Mouse (Mus musculus): ENCODE results near the gene Chmp6. TPM values are rescaled to one million over a fixed set of nuclear protein-coding genes. Genes with fewer than 3 reads are reported as not detected.

The Chmp6 gene
- polyA plus RNA-seq, 1 experiment from 2014 or later = 109 TPM

DNA sequence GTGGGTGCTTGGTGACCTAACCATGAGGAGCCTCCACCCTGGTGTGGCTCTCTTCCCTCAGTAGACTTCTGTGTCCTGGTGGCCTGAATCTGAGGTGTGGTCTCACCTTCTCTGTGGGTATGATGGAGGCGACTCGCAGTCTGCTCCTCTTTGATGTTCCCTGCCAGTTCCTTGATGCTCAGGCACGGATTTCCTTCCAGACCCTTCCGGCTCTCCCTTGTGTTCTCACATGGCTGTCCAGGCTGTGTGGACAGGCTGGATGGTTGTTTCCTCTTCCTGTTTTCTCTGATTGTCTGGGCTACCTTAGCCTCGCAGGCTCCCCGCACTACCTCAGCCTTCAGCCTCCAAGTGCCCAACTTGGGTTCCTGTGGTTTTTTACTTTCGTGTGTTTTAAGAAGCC lies 45.6 kb downstream of the Chmp6 start:
- DNase-seq (ENCODE audit: low spot score) (no peak), ATAC-seq (ENCODE audit: insufficient number of reproducible peaks, low FRiP score, low TSS enrichment, low read depth) (no peak)
- Histone ChIP-seq H3K36me3 (ENCODE audit: control insufficient read depth, insufficient read depth, low read length) (no peaks in the 10 kb centered on the region; the same call in 1 of the 2 replicates), H3K4me1 (ENCODE audit: control insufficient read depth, insufficient read depth, low read length) (no peaks in the 10 kb centered on the region), H3K27me3 (ENCODE audit: control insufficient read depth, insufficient read depth, low read length) (no peaks in the 10 kb centered on the region), H3K4me3 (ENCODE audit: low read depth, low read length) (no peak overlapping the region), H3K9ac (ENCODE audit: low read length) (no peak overlapping the region), H3K4me2 (ENCODE audit: low read depth, severe bottlenecking) (no peak overlapping the region), H3K9me3 (ENCODE audit: control insufficient read depth, low read length) (no peaks in the 10 kb centered on the region), H3K27ac (replicated peaks; ENCODE audit: low read depth, low read length) (no peak overlapping the region)
- 88% methylated on average over 7 of the region's 7 CpGs for whole genome bisulfite sequencing

DNA sequence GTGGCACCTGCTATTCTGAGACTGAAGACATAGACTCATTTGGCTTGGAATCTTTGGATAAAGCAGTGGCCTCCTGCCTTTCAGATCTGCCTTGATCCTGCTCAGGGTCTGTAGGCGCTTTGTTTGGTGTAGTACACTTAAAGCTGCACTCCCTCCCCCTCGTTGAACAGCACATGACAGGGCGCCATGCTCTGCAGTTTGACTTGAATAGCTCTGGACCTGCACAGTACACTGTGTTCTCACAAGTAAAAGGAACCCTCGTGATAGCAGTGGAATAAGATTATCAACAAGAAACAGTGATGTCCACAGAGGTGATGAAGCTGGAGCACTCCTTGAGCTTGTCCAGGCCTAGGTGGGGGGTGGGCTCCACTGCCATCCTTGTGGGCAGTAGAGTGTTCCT lies 46.5 kb downstream of the Chmp6 start:
- no peak for DNase-seq (ENCODE audit: low spot score)
- 78% methylated on average over 4 of the region's 4 CpGs for WGBS
- H3K4me2 ChIP-seq (ENCODE audit: low read depth, severe bottlenecking) = no peak overlapping the region
- no peak overlapping the region for H3K4me3 ChIP-seq (ENCODE audit: low read depth, low read length)
- H3K27me3 ChIP-seq (ENCODE audit: control insufficient read depth, insufficient read depth, low read length) = no peaks in the 10 kb centered on the region
- no peaks in the 10 kb centered on the region; the same call in 1 of the 2 replicates for H3K36me3 ChIP-seq (ENCODE audit: control insufficient read depth, insufficient read depth, low read length)
- no peak overlapping the region for H3K27ac ChIP-seq (replicated peaks; ENCODE audit: low read depth, low read length)
- H3K9me3 ChIP-seq (ENCODE audit: control insufficient read depth, low read length) = no peaks in the 10 kb centered on the region
- ATAC-seq (ENCODE audit: insufficient number of reproducible peaks, low FRiP score, low TSS enrichment, low read depth) = no peak
- H3K4me1 ChIP-seq (ENCODE audit: control insufficient read depth, insufficient read depth, low read length) = no peaks in the 10 kb centered on the region
- H3K9ac ChIP-seq (ENCODE audit: low read length) = no peak overlapping the region

DNA sequence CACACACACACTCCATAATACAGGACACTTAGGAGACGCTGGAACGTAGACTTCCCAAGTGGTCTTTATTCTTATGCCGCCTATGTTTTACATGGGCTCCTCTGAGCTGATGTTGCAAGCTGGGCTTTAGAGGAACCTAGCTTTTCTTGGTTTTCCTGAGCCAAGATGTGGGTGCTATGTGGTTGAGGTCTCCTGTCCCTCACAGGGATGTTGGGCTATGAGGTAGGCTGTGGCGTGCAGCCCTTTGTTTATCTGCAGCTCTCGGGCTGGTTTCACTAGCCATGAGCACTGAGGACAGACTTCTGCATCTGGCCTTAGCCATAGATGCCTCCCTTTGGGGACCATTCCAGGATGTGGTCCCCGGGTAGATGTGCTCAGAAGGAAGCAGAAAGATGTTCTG lies 47.4 kb downstream of the Chmp6 start:
- Histone ChIP-seq H3K9me3 (ENCODE audit: control insufficient read depth, low read length) (no peaks in the 10 kb centered on the region), H3K36me3 (ENCODE audit: control insufficient read depth, insufficient read depth, low read length) (no peaks in the 10 kb centered on the region; the same call in 1 of the 2 replicates), H3K4me2 (ENCODE audit: low read depth, severe bottlenecking) (no peak overlapping the region), H3K9ac (ENCODE audit: low read length) (no peak overlapping the region), H3K4me3 (ENCODE audit: low read depth, low read length) (no peak overlapping the region), H3K27me3 (ENCODE audit: control insufficient read depth, insufficient read depth, low read length) (no peaks in the 10 kb centered on the region), H3K4me1 (ENCODE audit: control insufficient read depth, insufficient read depth, low read length) (no peaks in the 10 kb centered on the region), H3K27ac (replicated peaks; ENCODE audit: low read depth, low read length) (no peak overlapping the region)
- DNase-seq (ENCODE audit: low spot score) (no peak), ATAC-seq (ENCODE audit: insufficient number of reproducible peaks, low FRiP score, low TSS enrichment, low read depth) (no peak)
- 87% methylated on average over 6 of the region's 6 CpGs for WGBS

DNA sequence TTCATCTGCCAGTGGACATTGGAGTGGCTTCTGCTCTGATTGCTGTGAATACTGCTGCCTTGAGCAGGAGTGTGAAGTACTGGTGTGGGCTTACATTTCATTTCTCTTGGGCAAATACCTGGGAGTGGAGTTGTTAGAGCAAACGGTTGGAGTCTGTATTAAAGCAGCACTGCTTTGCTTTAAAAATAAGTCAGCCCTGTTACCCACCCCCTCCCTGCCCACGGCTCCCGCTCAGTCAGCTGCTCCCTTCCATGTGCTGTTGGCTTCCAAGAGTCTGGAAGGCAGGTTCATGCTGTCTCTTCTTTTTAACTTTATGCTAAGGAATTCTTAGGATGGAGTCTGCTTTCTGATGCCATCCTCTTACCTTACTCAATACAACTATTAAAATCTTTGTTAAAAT lies 48.3 kb downstream of the Chmp6 start:
- ATAC-seq (ENCODE audit: insufficient number of reproducible peaks, low FRiP score, low TSS enrichment, low read depth) (no peak), DNase-seq (ENCODE audit: low spot score) (no peak)
- Histone ChIP-seq H3K36me3 (ENCODE audit: control insufficient read depth, insufficient read depth, low read length) (no peaks in the 10 kb centered on the region; the same call in 1 of the 2 replicates), H3K9me3 (ENCODE audit: control insufficient read depth, low read length) (no peaks in the 10 kb centered on the region), H3K4me1 (ENCODE audit: control insufficient read depth, insufficient read depth, low read length) (no peaks in the 10 kb centered on the region), H3K4me3 (ENCODE audit: low read depth, low read length) (no peak overlapping the region), H3K27me3 (ENCODE audit: control insufficient read depth, insufficient read depth, low read length) (no peaks in the 10 kb centered on the region), H3K27ac (replicated peaks; ENCODE audit: low read depth, low read length) (no peak overlapping the region), H3K4me2 (ENCODE audit: low read depth, severe bottlenecking) (no peak overlapping the region), H3K9ac (ENCODE audit: low read length) (no peak overlapping the region)
- WGBS = 76% methylated on average over 3 of the region's 3 CpGs

DNA sequence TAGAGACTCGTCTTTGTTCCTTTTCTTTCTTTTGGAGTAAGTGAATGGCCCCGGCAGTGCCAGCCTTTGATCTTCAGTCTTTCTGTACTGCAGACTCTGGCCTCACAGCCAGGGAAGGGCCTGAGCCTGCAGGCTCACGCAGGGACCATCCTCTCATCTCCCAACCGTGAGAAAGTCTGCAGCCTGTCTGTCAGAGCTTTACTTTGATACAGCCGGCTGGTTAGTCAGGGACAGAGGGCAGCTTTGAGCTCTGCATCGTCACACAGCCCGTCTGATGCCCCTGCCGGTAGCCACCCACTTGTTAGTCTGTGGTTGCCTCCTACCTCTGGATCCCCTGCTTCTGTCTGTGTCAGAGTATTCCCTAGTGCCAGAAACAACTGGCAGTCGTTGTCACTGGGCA lies 51.8 kb downstream of the Chmp6 start:
- DNase-seq (ENCODE audit: low spot score) (no peak), ATAC-seq (ENCODE audit: insufficient number of reproducible peaks, low FRiP score, low TSS enrichment, low read depth) (no peak)
- H3K27me3 ChIP-seq (ENCODE audit: control insufficient read depth, insufficient read depth, low read length) = no peaks in the 10 kb centered on the region
- no peak overlapping the region for H3K27ac ChIP-seq (replicated peaks; ENCODE audit: low read depth, low read length)
- H3K9me3 ChIP-seq (ENCODE audit: control insufficient read depth, low read length) = no peaks in the 10 kb centered on the region
- no peak overlapping the region for H3K9ac ChIP-seq (ENCODE audit: low read length)
- H3K4me2 ChIP-seq (ENCODE audit: low read depth, severe bottlenecking) = no peak overlapping the region
- WGBS = 16% methylated on average over 9 of the region's 9 CpGs
- no peak overlapping the region for H3K4me3 ChIP-seq (ENCODE audit: low read depth, low read length)
- peaks cover 5% of the 10 kb centered on the region; the same call in 1 of the 2 replicates for H3K4me1 ChIP-seq (ENCODE audit: control insufficient read depth, insufficient read depth, low read length)
- no peaks in the 10 kb centered on the region; the same call in 1 of the 2 replicates for H3K36me3 ChIP-seq (ENCODE audit: control insufficient read depth, insufficient read depth, low read length)

DNA sequence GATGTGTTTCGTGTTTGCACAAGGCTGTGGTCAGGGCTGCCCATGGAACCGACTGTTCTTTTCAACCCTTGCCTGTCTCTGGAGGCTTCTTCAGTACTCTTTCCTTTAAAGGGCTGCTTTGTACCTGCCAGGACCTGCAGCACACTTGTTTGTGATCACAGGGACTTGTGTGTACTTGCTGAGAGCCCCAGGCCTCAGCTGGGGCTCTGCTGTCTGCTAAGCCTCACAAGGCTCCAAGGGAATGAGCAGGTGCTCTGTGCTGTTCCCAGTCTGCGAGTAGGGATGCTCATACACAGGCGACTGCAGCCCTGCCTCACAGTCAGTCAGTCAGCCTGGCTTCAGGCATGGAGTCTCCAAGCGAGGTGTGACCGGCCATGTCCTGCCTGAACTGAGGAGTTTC lies 53.1 kb downstream of the Chmp6 start:
- H3K27ac ChIP-seq (replicated peaks; ENCODE audit: low read depth, low read length) = no peak overlapping the region
- H3K9me3 ChIP-seq (ENCODE audit: control insufficient read depth, low read length) = no peaks in the 10 kb centered on the region
- no peaks in the 10 kb centered on the region for H3K27me3 ChIP-seq (ENCODE audit: control insufficient read depth, insufficient read depth, low read length)
- DNase-seq (ENCODE audit: low spot score) (peak; percentile 29), ATAC-seq (ENCODE audit: insufficient number of reproducible peaks, low FRiP score, low TSS enrichment, low read depth) (no peak)
- H3K36me3 ChIP-seq (ENCODE audit: control insufficient read depth, insufficient read depth, low read length) = no peaks in the 10 kb centered on the region
- peaks cover 5% of the 10 kb centered on the region; the same call in 1 of the 2 replicates for H3K4me1 ChIP-seq (ENCODE audit: control insufficient read depth, insufficient read depth, low read length)
- 84% methylated on average over 6 of the region's 6 CpGs for WGBS
- H3K4me3 ChIP-seq (ENCODE audit: low read depth, low read length) = no peak overlapping the region
- no peak overlapping the region for H3K4me2 ChIP-seq (ENCODE audit: low read depth, severe bottlenecking)
- no peak overlapping the region for H3K9ac ChIP-seq (ENCODE audit: low read length)

DNA sequence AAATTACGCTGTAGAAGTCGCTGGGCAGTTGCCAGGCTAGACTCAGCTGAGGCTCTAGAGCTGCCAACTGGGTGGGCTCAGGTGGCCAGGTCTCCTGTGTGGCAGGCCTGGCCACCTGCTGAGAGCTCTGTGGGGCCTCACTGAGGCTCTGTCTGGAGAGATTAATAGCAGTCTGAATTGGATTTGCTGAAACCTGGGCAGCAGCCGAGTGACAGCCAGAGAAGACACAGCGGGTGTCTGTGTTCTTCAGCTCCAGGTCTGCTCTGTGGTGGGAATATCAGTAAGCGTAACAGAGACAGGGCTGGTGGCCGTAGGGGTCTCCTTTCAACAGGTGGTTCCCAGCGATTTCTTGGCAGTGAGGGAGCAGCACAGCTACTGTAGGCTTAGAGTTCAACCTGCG lies 54.2 kb downstream of the Chmp6 start:
- Histone ChIP-seq H3K9me3 (ENCODE audit: control insufficient read depth, low read length) (no peaks in the 10 kb centered on the region), H3K9ac (ENCODE audit: low read length) (no peak overlapping the region), H3K4me1 (ENCODE audit: control insufficient read depth, insufficient read depth, low read length) (peaks cover 5% of the 10 kb centered on the region; the same call in 1 of the 2 replicates), H3K27ac (replicated peaks; ENCODE audit: low read depth, low read length) (no peak overlapping the region), H3K4me3 (ENCODE audit: low read depth, low read length) (no peak overlapping the region), H3K4me2 (ENCODE audit: low read depth, severe bottlenecking) (no peak overlapping the region), H3K27me3 (ENCODE audit: control insufficient read depth, insufficient read depth, low read length) (no peaks in the 10 kb centered on the region), H3K36me3 (ENCODE audit: control insufficient read depth, insufficient read depth, low read length) (no peaks in the 10 kb centered on the region)
- 80% methylated on average over 8 of the region's 8 CpGs for WGBS
- ATAC-seq (ENCODE audit: insufficient number of reproducible peaks, low FRiP score, low TSS enrichment, low read depth) = no peak
- DNase-seq (ENCODE audit: low spot score) = no peak

DNA sequence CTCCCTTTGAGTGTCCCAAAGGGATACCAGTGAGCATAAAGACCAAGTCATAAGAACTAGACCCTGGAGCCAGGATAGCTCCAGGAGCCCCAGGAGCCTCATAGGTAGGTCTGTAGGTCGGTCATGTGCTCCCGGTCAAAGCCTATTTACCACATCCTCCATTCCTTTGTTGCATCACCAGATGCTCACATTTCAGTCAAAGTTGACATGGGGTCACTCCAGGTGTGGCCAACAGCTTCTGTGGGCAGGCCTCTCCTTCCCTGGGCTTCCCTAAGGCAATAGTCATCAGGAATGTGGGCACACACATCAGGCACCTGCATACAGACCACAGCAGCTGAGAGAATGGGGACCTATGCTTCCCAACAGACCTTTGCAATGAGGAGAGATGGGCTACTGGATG lies 54.7 kb downstream of the Chmp6 start:
- WGBS = 85% methylated on average over 2 of the region's 2 CpGs
- DNase-seq (ENCODE audit: low spot score) = no peak
- Histone ChIP-seq H3K4me2 (ENCODE audit: low read depth, severe bottlenecking) (no peak overlapping the region), H3K9me3 (ENCODE audit: control insufficient read depth, low read length) (no peaks in the 10 kb centered on the region), H3K27ac (replicated peaks; ENCODE audit: low read depth, low read length) (no peak overlapping the region), H3K9ac (ENCODE audit: low read length) (no peak overlapping the region), H3K4me1 (ENCODE audit: control insufficient read depth, insufficient read depth, low read length) (peaks cover 5% of the 10 kb centered on the region; the same call in 1 of the 2 replicates), H3K4me3 (ENCODE audit: low read depth, low read length) (no peak overlapping the region), H3K27me3 (ENCODE audit: control insufficient read depth, insufficient read depth, low read length) (no peaks in the 10 kb centered on the region), H3K36me3 (ENCODE audit: control insufficient read depth, insufficient read depth, low read length) (no peaks in the 10 kb centered on the region)
- no peak for ATAC-seq (ENCODE audit: insufficient number of reproducible peaks, low FRiP score, low TSS enrichment, low read depth)
